Mouse (Mus musculus): ENCODE measurements around the gene BC051665.

BC051665 gene

DNA sequence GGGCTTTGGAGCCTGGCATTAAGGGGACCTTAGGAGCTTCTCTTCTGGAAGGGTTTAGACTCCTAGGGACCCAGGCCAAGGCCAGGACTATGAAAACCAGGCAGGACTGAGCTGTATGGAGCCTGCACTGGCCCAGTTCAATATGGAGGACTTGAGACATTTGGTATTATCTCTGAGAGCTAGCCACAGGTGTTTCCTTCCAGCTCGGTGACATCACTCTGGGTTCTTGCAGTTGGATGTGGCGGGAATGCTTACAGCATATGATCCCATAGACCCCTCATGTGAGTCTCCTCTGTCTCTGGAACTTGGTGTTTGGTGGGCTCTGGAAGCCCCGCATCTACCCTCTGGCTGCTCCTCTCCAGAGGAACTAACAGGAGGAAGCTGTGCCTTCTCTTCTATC is 43.6 kb downstream of the BC051665 start:
- no peak for DNase-seq

DNA sequence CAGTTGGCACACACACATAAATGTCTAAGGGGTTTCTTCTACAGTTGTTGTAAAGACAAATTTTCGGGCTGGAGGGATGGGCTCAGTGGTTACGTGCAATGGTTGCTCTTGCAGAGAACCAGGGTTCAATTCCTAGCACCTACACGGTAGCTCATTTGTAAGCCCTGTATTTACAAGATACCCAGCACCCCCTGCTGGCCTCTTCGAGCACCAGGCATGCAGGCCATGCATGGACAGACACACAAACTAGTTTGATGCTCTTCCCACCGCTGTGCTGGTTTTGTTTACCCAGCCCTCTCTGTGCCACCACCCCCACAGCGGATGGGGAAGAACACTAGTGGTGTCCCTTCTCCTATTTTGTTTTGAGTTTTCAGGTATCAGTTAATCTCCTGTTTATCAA is 45.9 kb downstream of the BC051665 start:
- no peak for DNase-seq

DNA sequence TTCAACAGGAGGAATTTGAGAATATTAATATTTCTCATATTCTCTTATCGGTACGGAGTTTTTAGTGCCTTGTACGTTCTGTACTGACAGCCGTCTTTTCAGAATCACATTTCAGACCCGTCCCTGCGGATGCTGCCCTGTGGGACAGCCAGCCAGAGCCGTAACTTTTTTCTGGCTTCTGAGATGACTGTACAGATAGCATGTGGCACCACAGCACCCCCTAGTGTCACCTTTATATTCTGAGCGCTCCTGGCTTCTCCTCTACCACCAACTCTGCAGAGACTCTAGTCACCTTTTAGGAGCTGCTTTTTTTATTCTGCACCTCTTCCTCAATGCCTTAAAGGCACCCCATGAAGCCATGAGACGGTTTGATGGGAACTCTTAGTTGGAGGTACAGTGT is 47.7 kb downstream of the BC051665 start:
- peak; percentile 31 to 59 for DNase-seq

DNA sequence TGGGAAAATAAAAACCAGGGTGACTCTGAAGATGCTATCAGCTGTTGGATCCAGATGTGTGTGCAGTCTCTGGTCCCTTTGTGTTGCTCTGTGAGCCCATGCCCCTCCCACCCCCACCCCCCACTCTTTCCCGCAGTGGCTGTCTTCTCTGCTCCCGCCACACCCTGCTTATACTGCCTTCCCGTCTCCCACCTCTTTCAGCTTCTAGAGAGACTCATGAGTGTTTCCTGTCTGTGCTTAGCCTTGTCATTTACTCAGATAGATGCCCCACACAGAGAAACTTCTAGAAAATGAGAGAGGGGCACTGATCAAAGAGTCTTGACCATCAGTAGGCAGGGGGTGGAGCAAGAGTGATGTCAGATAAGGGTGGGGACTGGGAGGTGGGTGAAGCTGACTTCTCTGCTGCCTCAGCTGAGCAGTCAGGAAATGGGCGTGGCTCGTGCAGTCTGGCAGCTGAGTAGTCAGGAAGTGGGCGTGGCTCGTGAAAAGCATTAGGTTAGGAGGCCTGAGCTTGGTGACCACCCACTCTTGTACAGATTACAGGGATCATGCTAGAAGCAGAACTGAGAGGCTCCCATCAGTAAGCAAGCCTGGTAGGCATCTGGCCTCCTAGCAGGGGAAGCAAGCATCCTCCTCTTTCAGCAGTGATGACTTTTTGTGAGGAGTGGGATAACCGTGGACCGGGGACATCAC is 48.4 kb downstream of the BC051665 start:
- peak; percentile 73 to 74 for DNase-seq

DNA sequence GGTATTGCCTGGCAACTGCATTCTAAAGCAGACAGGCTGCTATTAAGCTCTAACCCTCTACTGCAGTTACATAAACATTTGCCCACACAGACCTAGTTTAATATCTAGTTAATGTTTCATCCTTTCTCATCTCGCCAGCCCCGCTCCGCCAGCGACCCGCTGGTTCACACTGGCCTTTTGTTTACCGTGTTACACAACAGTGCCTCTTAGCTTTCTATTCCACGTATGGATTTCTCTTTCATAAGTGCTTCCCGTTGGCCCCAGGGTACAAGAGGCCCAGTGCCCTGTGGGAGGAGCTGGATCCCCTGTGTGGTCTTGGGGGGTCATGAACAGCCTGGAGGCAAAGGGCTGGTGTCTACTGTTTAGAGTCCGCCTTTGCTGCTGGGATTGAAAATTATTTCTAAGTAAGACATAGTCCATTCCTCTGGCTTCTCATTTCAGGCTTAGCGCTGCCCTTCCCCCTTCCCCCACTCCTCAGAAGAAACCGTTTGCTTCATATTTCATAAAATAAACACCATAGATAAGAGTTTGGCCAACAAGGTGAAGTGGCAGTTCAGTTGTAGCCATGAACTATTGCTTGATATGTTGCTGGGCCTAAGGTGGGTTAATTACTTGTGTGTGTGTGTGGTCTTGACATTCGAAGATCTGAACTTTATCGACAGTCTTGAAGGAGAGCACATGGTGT is 49.6 kb downstream of the BC051665 start:
- DNase-seq, result no peak

GRCm38 (mm10) chr13:60735306-60735705 is 50.9 kb downstream of the BC051665 start:
- DNase-seq, result no peak
